Mouse (Mus musculus) midbrain, embryonic 14.5 days (tissue): Measurements from ENCODE around the gene Uvrag. TPM values are rescaled to one million over a fixed set of nuclear protein-coding genes. Genes with fewer than 3 reads are reported as not detected.

Experiments
- ATAC-seq: fragments of 200-750 bp; cut with Nextera tagmentation; 2 replicates; pipeline ENCODE4 v1.8.0; 2017; ENCODE audit warnings: moderate number of reproducible peaks, moderate library complexity; ENCODE audit not compliant: low FRiP score, low TSS enrichment
- DNase-seq: peaks from one replicate; pipeline ENCODE4 v3.0.0-alpha.2; 2015
- H3K27ac ChIP-seq: fragments of 300-500 bp; sonication (generic); replicated peaks from 2 replicates; pipeline ENCODE4 v1.5.1; 2014; ENCODE audit warnings: mild to moderate bottlenecking, low read depth, low read length, moderate library complexity
- H3K27me3 ChIP-seq: fragments of 300-500 bp; sonication (generic); 2 replicates; pipeline ENCODE4 v1.6.1; 2014; ENCODE audit warnings: low read length, control low read depth, mixed read lengths; ENCODE audit not compliant: control insufficient read depth, insufficient read depth
- H3K36me3 ChIP-seq: fragments of 300-500 bp; sonication (generic); 2 replicates; pipeline ENCODE4 v1.6.1; 2014; ENCODE audit warnings: low read length, control low read depth; ENCODE audit not compliant: control insufficient read depth, insufficient read depth
- H3K4me1 ChIP-seq: fragments of 300-500 bp; sonication (generic); 2 replicates; pipeline ENCODE4 v1.6.1; 2014; ENCODE audit warnings: mild to moderate bottlenecking, antibody characterized with exemption, low read length, control low read depth; ENCODE audit not compliant: control insufficient read depth, insufficient read depth
- H3K4me2 ChIP-seq: fragments of 300-500 bp; sonication (generic); 2 replicates; pipeline ENCODE4 v1.6.1; 2014; ENCODE audit warnings: mild to moderate bottlenecking, low read length, moderate library complexity
- H3K4me3 ChIP-seq: fragments of 300-500 bp; sonication (generic); replicated peaks from 2 replicates; pipeline ENCODE4 v1.5.1; 2014; ENCODE audit warnings: low read depth, low read length
- H3K9ac ChIP-seq: fragments of 300-500 bp; sonication (generic); replicated peaks from 2 replicates; pipeline ENCODE4 v1.6.1; 2014; ENCODE audit warnings: mild to moderate bottlenecking, low read length, moderate library complexity
- H3K9me3 ChIP-seq: fragments of 300-500 bp; sonication (generic); 2 replicates; pipeline ENCODE4 v1.6.1; 2016; ENCODE audit warnings: low read length, control low read depth, mixed read lengths; ENCODE audit not compliant: control insufficient read depth
- WGBS: fragments of 180-500 bp; shearing (Covaris S2); extraction: QIAGEN DNeasy Blood & Tissue Kit; methylation state at CpG from one replicate; pipeline ENCODE4 v1.1.7; 2014; 5-methylcytosine and 5-hydroxymethylcytosine counted together
- polyA plus RNA-seq: library from polyadenylated mRNA; unstranded; fragments of >200 nt; fragmentation: Nextera tagmentation; extraction: Ambion mirVana; gene quantifications from 2 replicates; pipeline ENCODE4 v1.2.1, GENCODE M21; 2014

Uvrag gene
- polyA plus RNA-seq, 1 experiment from 2014 or later: 21.0 TPM

GRCm38 (mm10) chr7:99045525-99045924 lies 95.4 kb downstream of the Uvrag start:
- Histone ChIP-seq H3K4me2 (no peak overlapping the region), H3K27me3 (no peaks in the 10 kb centered on the region), H3K4me3 (no peak overlapping the region), H3K27ac (no peak overlapping the region), H3K9ac (no peak overlapping the region), H3K36me3 (no peaks in the 10 kb centered on the region), H3K4me1 (no peaks in the 10 kb centered on the region), H3K9me3 (no peaks in the 10 kb centered on the region)
- ATAC-seq: no peak
- no peak for DNase-seq
- 83% methylated on average over 6 of the region's 6 CpGs for WGBS

GRCm38 (mm10) chr7:99043923-99044322 lies 97.0 kb downstream of the Uvrag start:
- Histone ChIP-seq H3K9ac (no peak overlapping the region), H3K4me1 (no peaks in the 10 kb centered on the region), H3K27me3 (no peaks in the 10 kb centered on the region), H3K36me3 (no peaks in the 10 kb centered on the region), H3K4me2 (no peak overlapping the region), H3K9me3 (no peaks in the 10 kb centered on the region), H3K4me3 (no peak overlapping the region), H3K27ac (no peak overlapping the region)
- no peak for ATAC-seq
- no peak for DNase-seq
- WGBS: 88% methylated on average over 7 of the region's 7 CpGs

- Histone ChIP-seq H3K4me3 (no peak overlapping the region), H3K27ac (no peak overlapping the region), H3K9ac (no peak overlapping the region), H3K27me3 (no peaks in the 10 kb centered on the region), H3K4me1 (no peaks in the 10 kb centered on the region), H3K4me2 (no peak overlapping the region), H3K36me3 (no peaks in the 10 kb centered on the region), H3K9me3 (no peaks in the 10 kb centered on the region)
- ATAC-seq: no peak
- 95% methylated on average over 3 of the region's 3 CpGs for WGBS
- DNase-seq: no peak
These were observed 97.6 kb downstream of the Uvrag start for GRCm38 (mm10) chr7:99043322-99043721.

- DNase-seq (no peak), ATAC-seq (no peak)
- no peak overlapping the region for H3K9ac ChIP-seq
- WGBS: 82% methylated on average over 9 of the region's 9 CpGs
- H3K27me3 ChIP-seq: no peaks in the 10 kb centered on the region
- no peaks in the 10 kb centered on the region for H3K36me3 ChIP-seq
- no peak overlapping the region for H3K27ac ChIP-seq
- no peak overlapping the region for H3K4me3 ChIP-seq
- H3K4me1 ChIP-seq: no peaks in the 10 kb centered on the region
- H3K9me3 ChIP-seq: no peaks in the 10 kb centered on the region
- no peak overlapping the region for H3K4me2 ChIP-seq
These were observed 99.1 kb downstream of the Uvrag start for GRCm38 (mm10) chr7:99041818-99042217.

- no peak overlapping the region for H3K4me2 ChIP-seq
- H3K4me1 ChIP-seq: no peaks in the 10 kb centered on the region
- no peak overlapping the region for H3K9ac ChIP-seq
- no peak for DNase-seq
- H3K36me3 ChIP-seq: no peaks in the 10 kb centered on the region
- no peak overlapping the region for H3K4me3 ChIP-seq
- WGBS: 95% methylated on average over 8 of the region's 8 CpGs
- no peak for ATAC-seq
- H3K27me3 ChIP-seq: no peaks in the 10 kb centered on the region
- H3K9me3 ChIP-seq: no peaks in the 10 kb centered on the region
- H3K27ac ChIP-seq: no peak overlapping the region
These were observed 101.0 kb downstream of the Uvrag start for GRCm38 (mm10) chr7:99039912-99040311.

GRCm38 (mm10) chr7:99036284-99036683 lies 104.7 kb downstream of the Uvrag start:
- ATAC-seq (no peak), DNase-seq (no peak)
- H3K27me3 ChIP-seq: no peaks in the 10 kb centered on the region
- H3K4me2 ChIP-seq: no peak overlapping the region
- no peak overlapping the region for H3K27ac ChIP-seq
- 91% methylated on average over 8 of the region's 8 CpGs for WGBS
- H3K4me3 ChIP-seq: no peak overlapping the region
- H3K9me3 ChIP-seq: no peaks in the 10 kb centered on the region
- H3K9ac ChIP-seq: no peak overlapping the region
- H3K4me1 ChIP-seq: no peaks in the 10 kb centered on the region
- no peaks in the 10 kb centered on the region for H3K36me3 ChIP-seq

- H3K9ac ChIP-seq: no peak overlapping the region
- H3K4me3 ChIP-seq: no peak overlapping the region
- no peak overlapping the region for H3K27ac ChIP-seq
- H3K36me3 ChIP-seq: no peaks in the 10 kb centered on the region
- DNase-seq (no peak), ATAC-seq (no peak)
- WGBS: 88% methylated on average over 2 of the region's 2 CpGs
- no peaks in the 10 kb centered on the region for H3K9me3 ChIP-seq
- H3K4me2 ChIP-seq: no peak overlapping the region
- no peaks in the 10 kb centered on the region for H3K4me1 ChIP-seq
- no peaks in the 10 kb centered on the region for H3K27me3 ChIP-seq
These were observed 106.0 kb downstream of the Uvrag start for GRCm38 (mm10) chr7:99034909-99035308.

GRCm38 (mm10) chr7:99033838-99034237 lies 107.1 kb downstream of the Uvrag start:
- H3K27ac ChIP-seq: no peak overlapping the region
- 90% methylated on average over 5 of the region's 5 CpGs for WGBS
- H3K9ac ChIP-seq: no peak overlapping the region
- H3K27me3 ChIP-seq: no peaks in the 10 kb centered on the region
- H3K4me3 ChIP-seq: no peak overlapping the region
- H3K4me2 ChIP-seq: no peak overlapping the region
- ATAC-seq (no peak), DNase-seq (no peak)
- no peaks in the 10 kb centered on the region for H3K9me3 ChIP-seq
- no peaks in the 10 kb centered on the region for H3K36me3 ChIP-seq
- H3K4me1 ChIP-seq: no peaks in the 10 kb centered on the region

GRCm38 (mm10) chr7:99033314-99033713 lies 107.6 kb downstream of the Uvrag start:
- Histone ChIP-seq H3K9ac (no peak overlapping the region), H3K36me3 (no peaks in the 10 kb centered on the region), H3K4me3 (no peak overlapping the region), H3K9me3 (no peaks in the 10 kb centered on the region), H3K4me1 (no peaks in the 10 kb centered on the region), H3K27ac (no peak overlapping the region), H3K27me3 (no peaks in the 10 kb centered on the region), H3K4me2 (no peak overlapping the region)
- DNase-seq: no peak
- ATAC-seq: no peak
- 100% methylated on average over 3 of the region's 3 CpGs for WGBS
